Mouse (Mus musculus) liver, embryonic 12.5 days (tissue): ENCODE measurements around the gene Scube1. TPM values are rescaled to one million over a fixed set of nuclear protein-coding genes. Genes with fewer than 3 reads are reported as not detected.

ENCODE experiments used
- ATAC-seq: fragments of 200-750 bp; cut with Nextera tagmentation; 2 replicates; pipeline ENCODE4 v1.8.0; 2017; ENCODE audit warnings: moderate number of reproducible peaks, mild to moderate bottlenecking, moderate library complexity
- H3K27ac ChIP-seq: fragments of 300-500 bp; sonication (generic); 2 replicates; pipeline ENCODE4 v1.5.1; 2016; ENCODE audit warnings: mild to moderate bottlenecking
- H3K27me3 ChIP-seq: fragments of 300-500 bp; sonication (generic); replicated peaks from 2 replicates; pipeline ENCODE4 v1.6.1; 2016; ENCODE audit warnings: mild to moderate bottlenecking, moderate library complexity
- H3K36me3 ChIP-seq: fragments of 300-500 bp; sonication (generic); 2 replicates; pipeline ENCODE4 v1.6.1; 2016; ENCODE audit warnings: mild to moderate bottlenecking, moderate library complexity
- H3K4me1 ChIP-seq: fragments of 300-500 bp; sonication (generic); 2 replicates; pipeline ENCODE4 v1.6.1; 2016
- H3K4me2 ChIP-seq: fragments of 300-500 bp; sonication (generic); 2 replicates; pipeline ENCODE4 v1.6.1; 2016; ENCODE audit warnings: mild to moderate bottlenecking, moderate library complexity
- H3K4me3 ChIP-seq: fragments of 300-500 bp; sonication (generic); 2 replicates; pipeline ENCODE4 v1.5.1; 2016; ENCODE audit warnings: mild to moderate bottlenecking, moderate library complexity
- H3K9ac ChIP-seq: fragments of 300-500 bp; sonication (generic); 2 replicates; pipeline ENCODE4 v1.6.1; 2016; ENCODE audit warnings: mild to moderate bottlenecking, moderate library complexity
- H3K9me3 ChIP-seq: fragments of 300-500 bp; sonication (generic); replicated peaks from 2 replicates; pipeline ENCODE4 v1.6.1; 2016; ENCODE audit warnings: mild to moderate bottlenecking, moderate library complexity
- WGBS: fragments of 180-500 bp; shearing (Covaris S2); methylation state at CpG from one replicate; pipeline ENCODE4 v1.1.7; 2016; ENCODE audit not compliant: insufficient replicate concordance; 5-methylcytosine and 5-hydroxymethylcytosine counted together
- polyA plus RNA-seq: library from polyadenylated mRNA; unstranded; fragments of >200 nt; fragmentation: Nextera tagmentation; extraction: Ambion mirVana; gene quantifications from 2 replicates; pipeline ENCODE4 v1.2.1, GENCODE M21; 2016

The Scube1 gene
- polyA plus RNA-seq, 1 experiment from 2014 or later, result 0.50 TPM

DNA sequence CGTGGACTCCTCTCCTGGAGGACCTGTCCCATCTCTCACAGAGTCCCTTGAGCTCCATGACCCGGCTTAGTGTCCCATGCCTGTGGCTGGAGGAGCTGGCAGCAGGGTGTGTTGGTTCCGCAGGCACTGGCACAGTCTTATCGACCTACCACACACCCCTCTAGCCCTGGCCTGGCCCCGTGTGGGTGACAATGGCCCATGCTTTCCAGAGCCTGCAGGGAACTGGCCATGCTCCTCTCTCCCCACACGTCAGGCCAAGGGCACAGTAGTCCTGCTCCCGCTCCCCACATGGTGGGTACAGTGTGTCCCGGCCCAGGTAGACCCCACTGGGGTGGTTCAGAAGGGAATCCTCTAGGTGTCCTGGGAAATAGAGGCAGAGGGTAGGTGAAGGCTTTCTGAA, 118.1 kb downstream of the Scube1 start:
- H3K4me2 ChIP-seq, result peak overlapping the region; percentile 41
- H3K4me3 ChIP-seq, result no peak overlapping the region

DNA sequence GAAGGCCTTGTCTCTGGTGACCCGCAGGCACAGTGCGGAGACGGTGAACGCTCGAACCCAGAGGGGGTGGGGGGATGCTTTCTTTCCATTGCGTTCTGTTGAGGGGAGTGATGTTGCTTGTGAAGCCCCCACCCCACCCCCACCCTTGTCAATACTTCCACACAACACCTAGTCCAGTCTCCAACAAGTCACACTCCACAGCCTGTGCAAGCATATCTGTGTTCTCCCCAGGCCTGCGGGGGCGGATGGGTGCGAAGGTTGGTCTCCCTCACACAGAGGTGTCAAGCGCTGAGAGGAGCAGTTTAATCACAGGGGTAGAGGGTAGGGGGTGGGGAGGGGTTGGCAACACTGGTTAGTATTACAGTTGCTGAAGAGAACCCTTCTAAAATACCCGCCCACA, 118.6 kb downstream of the Scube1 start:
- Histone ChIP-seq H3K4me1 (peaks cover 45% of the 10 kb centered on the region), H3K36me3 (no peaks in the 10 kb centered on the region), H3K9ac (no peak overlapping the region), H3K4me3 (no peak overlapping the region), H3K9me3 (no peaks in the 10 kb centered on the region), H3K27me3 (0 out of 2 replicates have a peak, but pooled peaks cover 3% of the 10 kb centered on the region), H3K4me2 (no peak overlapping the region), H3K27ac (peak overlapping the region; percentile 65; the same call in 1 of the 2 replicates)
- 82% methylated on average over 11 of the region's 11 CpGs for WGBS
- no peak; the same call in 1 of the 2 replicates for ATAC-seq

More for the DNA sequence above, 118.1 kb downstream of the Scube1 start:
- 73% methylated on average over 8 of the region's 8 CpGs for WGBS
- 0 out of 2 replicates have a peak, but pooled peaks cover 3% of the 10 kb centered on the region for H3K27me3 ChIP-seq
- peak overlapping the region; percentile 30; the same call in 1 of the 2 replicates for H3K9ac ChIP-seq
- no peaks in the 10 kb centered on the region for H3K9me3 ChIP-seq
- peak overlapping the region; percentile 65; the same call in 1 of the 2 replicates for H3K27ac ChIP-seq
- no peaks in the 10 kb centered on the region for H3K36me3 ChIP-seq
- ATAC-seq, result peak; percentile 81
- H3K4me1 ChIP-seq, result peaks cover 40% of the 10 kb centered on the region

DNA sequence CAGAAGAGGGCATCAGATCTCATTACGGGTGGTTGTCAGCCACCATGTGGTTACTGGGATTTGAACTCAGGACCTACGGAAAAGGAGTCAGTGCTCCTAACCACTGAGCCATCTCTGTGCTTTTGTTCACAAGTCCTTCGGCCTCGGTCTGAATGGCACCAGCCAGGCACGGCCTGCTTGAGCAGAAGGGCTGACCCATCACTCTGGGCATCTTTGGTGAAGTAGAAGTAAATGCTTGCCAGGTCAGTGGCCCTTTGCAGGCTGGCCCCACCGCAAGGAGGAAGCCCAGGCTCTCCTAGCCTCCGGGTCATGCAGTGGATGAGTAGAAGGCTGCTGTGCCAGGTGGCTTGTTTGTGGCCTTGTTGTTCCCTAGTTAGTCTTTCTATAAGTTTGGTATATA, 121.4 kb downstream of the Scube1 start:
- H3K4me2 ChIP-seq, result no peak overlapping the region
- ATAC-seq, result no peak
- H3K9ac ChIP-seq, result no peak overlapping the region
- H3K4me1 ChIP-seq, result peaks cover 60% of the 10 kb centered on the region
- H3K27ac ChIP-seq, result peak overlapping the region; percentile 32; the same call in 1 of the 2 replicates
- H3K4me3 ChIP-seq, result no peak overlapping the region
- WGBS, result 87% methylated on average over 7 of the region's 7 CpGs
- no peaks in the 10 kb centered on the region for H3K9me3 ChIP-seq
- H3K27me3 ChIP-seq, result no peaks in the 10 kb centered on the region
- no peaks in the 10 kb centered on the region for H3K36me3 ChIP-seq

DNA sequence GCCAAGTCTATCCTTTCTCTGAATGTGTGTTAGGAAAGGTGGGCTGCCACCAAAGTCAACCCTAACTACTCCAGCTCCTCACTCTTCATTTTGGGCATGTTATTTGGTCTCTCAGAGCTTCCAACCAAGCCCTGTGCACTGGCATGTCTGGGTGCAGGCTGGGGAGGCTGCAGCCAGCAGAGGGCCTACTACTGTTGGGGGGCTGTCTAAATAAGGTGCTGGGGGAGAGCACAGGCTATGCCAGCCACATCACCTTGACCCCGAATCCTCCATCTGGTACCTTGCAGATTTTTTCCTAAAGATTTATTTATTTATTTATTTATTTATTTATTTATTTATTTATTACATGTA, 121.8 kb downstream of the Scube1 start:
- no peaks in the 10 kb centered on the region for H3K9me3 ChIP-seq
- H3K27ac ChIP-seq, result no peak overlapping the region
- no peak overlapping the region for H3K9ac ChIP-seq
- no peaks in the 10 kb centered on the region for H3K27me3 ChIP-seq
- H3K4me3 ChIP-seq, result no peak overlapping the region
- no peaks in the 10 kb centered on the region for H3K36me3 ChIP-seq
- ATAC-seq, result no peak
- 74% methylated on average over 1 of the region's 1 CpGs for WGBS
- H3K4me2 ChIP-seq, result no peak overlapping the region
- peaks cover 60% of the 10 kb centered on the region for H3K4me1 ChIP-seq

DNA sequence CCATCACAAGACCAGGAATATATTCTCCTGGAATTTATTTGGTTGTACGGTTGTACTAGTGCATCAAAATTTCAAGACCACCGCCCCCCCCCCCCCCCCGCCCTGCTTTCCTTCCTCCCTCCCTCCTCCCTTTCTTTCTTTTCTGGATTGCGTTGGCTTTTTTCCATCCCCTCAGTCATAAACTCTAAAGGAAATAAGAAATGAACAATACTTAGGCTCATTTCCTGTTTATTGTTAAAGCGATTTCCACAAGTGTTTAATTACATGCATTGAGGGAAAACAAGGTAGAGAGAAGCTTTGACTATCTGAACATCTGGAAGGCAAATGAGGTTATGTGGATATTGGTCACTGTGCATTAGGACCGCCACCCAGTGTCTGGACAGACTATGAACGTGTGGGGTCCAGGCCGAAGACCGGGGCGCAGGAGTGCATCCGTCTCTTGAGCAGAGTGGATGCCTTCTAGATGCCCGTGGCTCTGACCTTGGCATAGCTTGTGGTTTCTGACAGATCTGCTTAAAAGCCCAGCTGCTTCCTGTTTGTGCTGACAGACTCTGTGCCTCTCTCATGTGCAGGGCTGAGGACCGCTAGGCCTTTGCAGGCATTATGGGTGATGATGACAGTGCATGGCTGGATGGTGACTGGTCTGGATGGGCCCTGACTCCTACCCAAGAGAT, 122.3 kb downstream of the Scube1 start:
- no peak for ATAC-seq
- Histone ChIP-seq H3K36me3 (no peaks in the 10 kb centered on the region), H3K27ac (no peak overlapping the region), H3K4me1 (peaks cover 60% of the 10 kb centered on the region), H3K9ac (no peak overlapping the region), H3K4me3 (no peak overlapping the region), H3K9me3 (no peaks in the 10 kb centered on the region), H3K27me3 (no peaks in the 10 kb centered on the region), H3K4me2 (no peak overlapping the region)
- WGBS, result 70% methylated on average over 13 of the region's 13 CpGs

DNA sequence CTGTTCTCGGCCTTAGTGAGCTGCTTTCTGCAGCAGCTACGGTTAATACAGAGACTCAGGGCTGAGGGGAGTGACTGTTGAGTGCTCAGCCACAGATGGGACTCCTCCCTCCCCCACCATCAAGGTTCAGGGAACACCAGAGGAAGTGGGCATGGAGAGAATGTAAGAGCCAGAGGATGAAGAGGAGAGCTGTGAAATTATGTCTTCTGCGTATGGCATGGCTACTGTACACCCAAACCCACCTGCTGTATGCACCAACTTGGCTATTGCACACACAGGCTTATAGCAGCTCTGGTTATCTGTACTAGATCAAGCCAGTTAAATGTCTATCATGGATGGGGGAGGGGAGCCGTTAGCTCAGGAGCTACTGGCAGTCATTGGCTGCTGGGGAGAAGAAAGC, 123.6 kb downstream of the Scube1 start:
- Histone ChIP-seq H3K9ac (no peak overlapping the region), H3K27me3 (no peaks in the 10 kb centered on the region), H3K9me3 (no peaks in the 10 kb centered on the region), H3K36me3 (no peaks in the 10 kb centered on the region), H3K4me1 (peaks cover 54% of the 10 kb centered on the region), H3K27ac (0 out of 2 replicates have a peak overlapping the region, but pooled peaks have one; percentile 55), H3K4me2 (no peak overlapping the region), H3K4me3 (no peak overlapping the region)
- WGBS, result 29% methylated on average over 4 of the region's 4 CpGs
- ATAC-seq, result 0 out of 2 replicates have a peak, but pooled peaks have one; percentile 22

DNA sequence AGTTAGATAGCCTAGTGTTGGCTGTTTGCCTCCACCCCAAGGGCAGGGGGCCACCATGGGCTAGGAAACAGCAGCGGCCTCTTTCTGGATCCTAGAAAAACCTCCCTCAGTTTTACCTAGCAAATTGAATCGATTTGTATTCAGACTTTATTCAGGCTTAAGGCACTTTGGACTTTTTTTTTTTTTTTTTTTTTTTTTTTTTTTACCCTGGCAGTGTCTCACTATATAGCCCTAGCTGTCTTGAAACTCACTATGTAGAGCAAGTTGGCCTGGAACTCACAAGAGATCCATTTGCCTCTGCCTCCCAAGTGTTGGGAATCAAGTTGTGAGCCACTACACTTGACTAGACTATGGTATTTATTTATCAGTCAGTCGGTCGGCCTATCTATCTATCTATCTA, 128.0 kb downstream of the Scube1 start:
- 80% methylated on average over 4 of the region's 4 CpGs for WGBS
- peaks cover 59% of the 10 kb centered on the region for H3K4me1 ChIP-seq

DNA sequence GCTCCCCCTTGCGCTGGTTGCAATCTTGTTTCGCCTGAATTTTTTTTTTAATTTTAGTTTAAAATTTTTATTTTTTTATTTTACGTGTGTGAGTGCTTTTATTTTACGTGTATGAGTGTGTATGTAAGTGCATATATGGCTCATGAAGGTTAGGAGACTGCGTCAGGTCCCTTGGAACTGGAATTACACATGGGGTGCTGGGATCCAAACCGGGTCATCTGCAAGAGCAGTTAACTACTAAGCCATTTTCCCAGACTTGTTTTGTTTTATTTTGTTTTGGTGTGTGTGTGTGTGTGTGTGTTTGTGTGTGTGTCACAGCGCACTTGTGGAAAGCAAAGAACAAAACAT, 129.5 kb downstream of the Scube1 start:
- Histone ChIP-seq H3K4me1 (peaks cover 60% of the 10 kb centered on the region), H3K4me2 (peak overlapping the region; percentile 96), H3K27me3 (no peaks in the 10 kb centered on the region), H3K36me3 (peaks cover 15% of the 10 kb centered on the region), H3K27ac (peak overlapping the region; percentile 75), H3K4me3 (peak overlapping the region; percentile 95), H3K9ac (peak overlapping the region; percentile 63), H3K9me3 (no peaks in the 10 kb centered on the region)
- WGBS, result 29% methylated on average over 7 of the region's 7 CpGs
- no peak for ATAC-seq

More for the DNA sequence above, 128.0 kb downstream of the Scube1 start:
- H3K4me3 ChIP-seq, result no peak overlapping the region
- no peaks in the 10 kb centered on the region for H3K9me3 ChIP-seq
- ATAC-seq, result no peak
- H3K4me2 ChIP-seq, result 0 out of 2 replicates have a peak overlapping the region, but pooled peaks have one; percentile 96
- no peak overlapping the region for H3K27ac ChIP-seq
- H3K36me3 ChIP-seq, result peaks cover 4% of the 10 kb centered on the region; the same call in 1 of the 2 replicates
- no peak overlapping the region for H3K9ac ChIP-seq
- H3K27me3 ChIP-seq, result no peaks in the 10 kb centered on the region

DNA sequence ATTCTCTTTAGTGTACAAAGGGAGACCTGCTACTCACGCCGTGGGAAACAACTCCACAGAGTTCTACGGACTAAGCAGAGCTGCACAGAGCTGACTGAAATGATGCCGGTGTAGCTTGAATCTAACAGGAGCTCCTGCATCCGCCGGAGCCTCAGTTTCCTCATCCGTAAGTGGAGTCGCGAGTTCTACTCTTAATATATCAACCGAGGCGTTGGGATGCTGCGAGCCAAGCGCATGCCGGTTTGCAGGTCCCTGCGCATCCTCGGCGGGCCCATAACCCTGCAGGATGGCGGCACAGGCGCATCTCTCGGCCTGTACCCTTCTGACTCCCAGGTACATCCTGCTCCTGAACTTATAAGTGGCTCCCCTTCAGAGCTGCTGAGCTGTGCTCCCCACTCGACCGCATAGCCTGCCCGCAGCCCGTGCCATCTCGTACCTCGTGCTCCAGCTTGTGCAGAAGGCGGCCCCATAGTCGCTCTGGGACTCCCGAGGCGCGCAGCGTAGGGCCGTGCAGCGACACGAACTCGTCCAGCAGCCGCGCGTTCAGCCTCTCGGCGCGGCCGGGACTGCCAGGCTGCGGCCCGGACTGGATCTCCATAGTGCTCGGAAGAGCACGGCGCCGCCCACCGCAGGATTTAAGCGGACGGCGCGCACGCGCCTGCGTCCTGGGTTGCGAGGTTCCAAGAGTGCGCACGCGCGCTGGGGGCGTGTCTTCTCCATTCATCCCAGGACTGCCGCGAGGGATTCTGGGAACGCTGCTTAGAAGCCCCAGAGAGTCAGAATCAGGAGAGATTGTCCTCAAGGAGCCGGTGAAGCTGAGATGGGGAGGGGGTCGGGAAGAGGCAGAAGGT, 130.1 kb downstream of the Scube1 start, which contains the start of gene Ttll12:
Gene Ttll12, minus strand, starts transcription at position 645 of the 851 bp plus-strand sequence.
- Histone ChIP-seq H3K27me3 (no peaks in the 10 kb centered on the region), H3K9ac (peak within 1 kb of the TSS; percentile 96), H3K9me3 (no peaks in the 10 kb centered on the region), H3K27ac (peak within 1 kb of the TSS; percentile 100), H3K4me3 (peak within 1 kb of the TSS; percentile 95), H3K4me2 (peak within 1 kb of the TSS; percentile 96), H3K36me3 (peaks cover 21% of the 10 kb centered on the region), H3K4me1 (peaks cover 60% of the 10 kb centered on the region)
- WGBS, result under 1% methylated on average over 68 of the region's 68 CpGs
- peak; percentile 71 for ATAC-seq

DNA sequence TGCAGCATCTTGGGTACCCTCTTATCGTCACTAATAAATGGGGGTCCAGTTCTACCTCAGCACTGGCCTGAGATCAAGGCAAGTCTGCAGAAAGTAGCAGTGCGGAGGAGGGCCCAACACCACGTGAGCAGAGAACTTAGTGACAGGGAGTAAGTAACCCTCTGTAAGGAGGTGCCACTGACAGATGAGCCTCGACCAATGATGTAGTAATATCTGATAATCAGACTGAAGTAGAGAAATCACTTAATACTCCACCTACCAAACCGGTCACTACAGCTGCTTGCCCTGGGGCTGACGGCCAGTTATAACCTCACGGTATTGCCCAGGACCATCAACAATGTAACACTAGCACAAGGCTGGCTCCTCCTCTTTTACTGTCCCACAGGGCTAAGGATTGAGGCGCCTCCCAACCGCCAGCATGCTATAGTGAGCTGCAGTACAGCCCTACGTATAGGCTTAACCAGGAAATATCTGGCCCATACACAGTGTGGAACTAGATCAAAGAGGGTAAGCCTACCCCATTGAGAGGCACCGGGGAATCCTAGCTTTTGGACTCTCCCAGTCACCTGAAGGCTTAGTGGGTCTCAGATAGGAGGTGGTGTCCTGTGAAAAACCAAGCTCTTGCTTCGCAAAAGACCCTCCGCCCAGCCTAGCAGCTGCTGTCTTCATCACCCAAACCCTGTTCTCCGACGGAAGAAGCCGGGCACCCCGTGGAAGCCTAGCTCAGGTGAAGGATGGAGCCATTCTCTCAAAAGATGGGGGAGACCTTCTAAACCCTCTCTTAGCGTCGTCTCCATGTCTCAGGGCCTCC, 130.9 kb downstream of the Scube1 start:
- Histone ChIP-seq H3K9ac (peak overlapping the region; percentile 96), H3K4me3 (peak overlapping the region; percentile 95), H3K27me3 (no peaks in the 10 kb centered on the region), H3K4me2 (peak overlapping the region; percentile 96), H3K9me3 (no peaks in the 10 kb centered on the region), H3K4me1 (peaks cover 61% of the 10 kb centered on the region), H3K27ac (peak overlapping the region; percentile 100), H3K36me3 (peaks cover 29% of the 10 kb centered on the region)
- ATAC-seq, result peak; percentile 77
- 5% methylated on average over 19 of the region's 19 CpGs for WGBS

DNA sequence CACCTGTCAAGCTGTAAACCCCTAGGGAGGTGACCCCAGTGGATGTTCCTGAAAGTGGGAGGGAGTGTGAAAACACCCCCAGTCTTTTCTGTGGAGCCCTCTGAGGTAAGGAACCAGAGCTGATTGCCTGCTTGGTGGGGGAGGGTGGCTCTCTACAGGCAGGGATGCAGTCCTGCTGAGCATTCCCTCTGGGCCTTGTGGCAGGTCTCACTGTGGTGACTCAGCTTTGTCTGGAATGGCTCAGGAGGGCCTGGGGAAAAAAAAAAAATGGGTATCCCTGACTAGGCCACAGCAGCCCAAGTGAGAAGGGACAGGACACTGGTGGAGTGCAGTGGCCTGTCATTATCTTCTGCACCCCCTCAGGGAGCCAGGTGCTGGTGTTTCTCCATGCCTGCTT, 131.6 kb downstream of the Scube1 start:
- Histone ChIP-seq H3K36me3 (peaks cover 36% of the 10 kb centered on the region), H3K4me3 (peak overlapping the region; percentile 95), H3K4me2 (peak overlapping the region; percentile 96), H3K9me3 (no peaks in the 10 kb centered on the region), H3K9ac (peak overlapping the region; percentile 96), H3K27me3 (no peaks in the 10 kb centered on the region), H3K27ac (peak overlapping the region; percentile 100), H3K4me1 (peaks cover 61% of the 10 kb centered on the region)
- ATAC-seq, result peak; percentile 43
